Mouse (Mus musculus): ENCODE data around the gene Ctnnbip1. TPM values are rescaled to one million over a fixed set of nuclear protein-coding genes. Genes with fewer than 3 reads are reported as not detected.

The Ctnnbip1 gene
- polyA plus RNA-seq, 1 experiment from 2014 or later: 58.9 TPM

DNA sequence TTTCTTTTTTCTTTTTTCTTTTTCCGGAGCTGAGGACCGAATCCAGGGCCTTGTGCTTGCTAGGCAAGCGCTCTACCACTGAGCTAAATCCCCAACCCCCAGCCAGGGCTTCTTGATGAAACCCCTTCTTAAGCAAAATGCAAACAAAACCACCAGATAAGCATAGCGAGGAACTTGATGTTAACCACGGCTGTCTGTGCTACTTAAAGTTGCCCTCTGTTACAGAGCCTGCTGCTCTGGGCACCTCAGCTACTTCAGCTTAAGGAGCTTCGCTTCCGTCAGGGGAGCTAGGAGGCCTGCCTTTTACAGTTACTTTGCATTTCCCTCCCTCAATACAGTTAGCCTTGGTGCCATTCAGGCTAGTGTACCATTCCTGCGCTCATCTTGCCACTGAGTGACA, 19.1 kb upstream of the Ctnnbip1 start:
- no peak overlapping the region for H3K27ac ChIP-seq

DNA sequence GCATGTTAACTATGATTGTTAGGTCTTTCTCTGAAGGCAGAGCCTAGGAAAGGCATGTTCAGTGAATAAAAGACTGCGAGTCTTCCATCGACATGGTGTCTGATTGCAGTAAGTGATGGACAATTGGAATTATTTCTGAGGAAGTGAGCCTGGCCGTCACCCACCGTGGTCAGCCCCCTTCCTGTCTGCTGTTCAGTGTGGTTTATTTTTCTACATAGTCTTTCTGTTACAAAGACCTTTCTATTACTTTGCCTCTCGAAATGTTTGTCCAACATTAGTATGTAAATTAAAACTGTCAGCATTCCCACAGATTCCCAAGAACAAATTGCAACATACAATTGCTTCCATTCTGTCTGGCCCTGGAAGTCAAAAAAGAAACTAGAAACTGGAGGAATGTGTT, 18.2 kb upstream of the Ctnnbip1 start:
- no peaks in the 10 kb centered on the region for H3K27me3 ChIP-seq
- H3K27ac ChIP-seq: no peak overlapping the region
- ATAC-seq (ENCODE audit: insufficient number of reproducible peaks, low FRiP score, low TSS enrichment, low read depth): no peak
- no peak overlapping the region for H3K4me2 ChIP-seq
- H3K4me1 ChIP-seq: peaks cover 3% of the 10 kb centered on the region
- H3K9me3 ChIP-seq: no peaks in the 10 kb centered on the region
- peaks cover 65% of the 10 kb centered on the region for H3K36me3 ChIP-seq
- WGBS: 89% methylated on average over 5 of the region's 5 CpGs
- H3K4me3 ChIP-seq: no peak overlapping the region
- no peak overlapping the region for H3K9ac ChIP-seq

More for the DNA sequence above, 19.1 kb upstream of the Ctnnbip1 start:
- no peak overlapping the region for H3K4me2 ChIP-seq
- no peak for ATAC-seq (ENCODE audit: insufficient number of reproducible peaks, low FRiP score, low TSS enrichment, low read depth)
- no peaks in the 10 kb centered on the region for H3K27me3 ChIP-seq
- no peak overlapping the region for H3K4me3 ChIP-seq
- no peaks in the 10 kb centered on the region for H3K9me3 ChIP-seq
- H3K9ac ChIP-seq: no peak overlapping the region
- no peaks in the 10 kb centered on the region; the same call in 1 of the 2 replicates for H3K4me1 ChIP-seq
- WGBS: 90% methylated on average over 8 of the region's 8 CpGs
- H3K36me3 ChIP-seq: peaks cover 74% of the 10 kb centered on the region

DNA sequence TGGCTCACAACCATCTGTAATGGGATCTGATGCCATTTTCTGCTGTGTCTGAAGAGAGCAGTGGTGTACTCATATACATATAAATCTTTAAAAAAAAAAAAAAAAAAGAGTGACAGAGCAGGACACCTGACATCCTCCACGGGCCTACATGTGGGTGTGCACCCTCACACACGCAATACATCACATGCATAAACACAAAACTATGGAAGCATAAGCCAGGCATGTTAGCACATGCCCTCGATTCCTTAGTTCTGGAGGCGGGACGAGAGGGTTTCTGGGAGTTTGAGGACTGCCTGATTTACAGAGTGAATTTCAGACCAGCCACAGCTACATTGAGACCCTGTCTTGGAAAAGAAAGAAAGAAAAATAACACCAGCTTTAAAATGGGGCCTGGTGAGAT, 13.7 kb upstream of the Ctnnbip1 start:
- H3K27me3 ChIP-seq: no peaks in the 10 kb centered on the region
- H3K36me3 ChIP-seq: peaks cover 34% of the 10 kb centered on the region
- peak overlapping the region; percentile 74 for H3K27ac ChIP-seq
- H3K9me3 ChIP-seq: no peaks in the 10 kb centered on the region
- no peak overlapping the region for H3K4me3 ChIP-seq
- no peak overlapping the region for H3K9ac ChIP-seq
- H3K4me2 ChIP-seq: no peak overlapping the region
- WGBS: 52% methylated on average over 5 of the region's 5 CpGs
- peaks cover 5% of the 10 kb centered on the region; the same call in 1 of the 2 replicates for H3K4me1 ChIP-seq
- no peak for ATAC-seq (ENCODE audit: insufficient number of reproducible peaks, low FRiP score, low TSS enrichment, low read depth)

DNA sequence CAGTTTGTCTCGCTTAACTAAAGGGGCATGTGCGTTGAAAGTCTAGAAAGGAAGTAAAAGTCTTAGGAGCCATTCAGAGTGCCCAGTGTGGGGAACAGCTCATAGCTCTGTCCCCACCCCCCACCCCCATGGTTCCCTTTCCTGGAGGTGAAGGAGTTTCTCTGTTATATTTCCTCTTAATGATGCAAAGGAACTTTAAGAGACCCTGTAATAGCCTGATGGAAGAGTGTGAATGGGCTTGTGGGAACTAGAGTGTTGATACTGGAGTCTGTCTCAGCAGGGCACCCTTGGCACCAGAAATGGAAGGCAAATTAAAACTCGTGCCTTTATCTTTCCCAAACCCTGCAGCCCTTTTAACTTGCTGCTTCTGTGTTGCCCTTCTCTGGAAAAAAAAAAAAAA, 13.2 kb upstream of the Ctnnbip1 start:
- H3K4me1 ChIP-seq: peaks cover 5% of the 10 kb centered on the region; the same call in 1 of the 2 replicates
- H3K36me3 ChIP-seq: peaks cover 30% of the 10 kb centered on the region
- H3K27me3 ChIP-seq: no peaks in the 10 kb centered on the region
- H3K4me2 ChIP-seq: no peak overlapping the region
- H3K9me3 ChIP-seq: no peaks in the 10 kb centered on the region
- no peak for ATAC-seq (ENCODE audit: insufficient number of reproducible peaks, low FRiP score, low TSS enrichment, low read depth)
- WGBS: 30% methylated on average over 3 of the region's 3 CpGs
- H3K9ac ChIP-seq: no peak overlapping the region
- no peak overlapping the region for H3K4me3 ChIP-seq
- H3K27ac ChIP-seq: peak overlapping the region; percentile 74

DNA sequence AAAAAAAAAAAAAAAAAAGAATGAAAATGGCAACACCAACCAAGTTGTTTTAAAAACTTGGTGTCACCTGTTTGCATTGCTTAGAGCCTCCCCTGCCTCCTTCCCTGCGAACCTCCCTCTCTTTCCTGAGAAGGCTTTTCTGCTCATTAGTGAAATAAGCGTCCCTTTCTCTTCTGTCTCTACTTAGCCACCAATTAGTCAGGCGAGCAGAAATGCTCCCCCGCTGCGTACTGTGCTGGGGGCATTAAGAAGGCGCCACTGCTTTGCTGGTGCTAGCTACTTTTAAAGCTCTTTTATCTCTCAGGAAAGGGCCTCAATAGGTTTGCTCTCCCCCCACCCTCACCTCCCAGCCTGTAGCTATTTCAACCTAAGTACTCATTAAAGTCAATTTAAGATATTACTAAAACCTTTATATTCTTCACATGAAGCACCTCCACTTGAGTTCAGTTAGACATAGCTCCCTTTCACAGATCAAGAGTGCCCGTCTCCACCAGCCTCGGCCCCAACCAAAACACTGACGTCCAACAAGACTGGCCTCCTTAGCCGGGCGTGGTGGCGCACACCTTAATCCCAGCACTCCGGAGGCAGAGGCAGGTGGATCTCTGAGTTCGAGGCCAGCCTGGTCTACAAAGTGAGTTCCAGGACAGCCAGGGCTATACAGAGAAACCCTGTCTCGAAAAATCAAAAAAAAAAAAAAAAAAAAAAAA, 12.6 kb upstream of the Ctnnbip1 start:
- Histone ChIP-seq H3K9ac (no peak overlapping the region), H3K36me3 (peaks cover 25% of the 10 kb centered on the region), H3K27ac (no peak overlapping the region), H3K4me2 (no peak overlapping the region), H3K27me3 (no peaks in the 10 kb centered on the region), H3K9me3 (no peaks in the 10 kb centered on the region), H3K4me1 (peaks cover 5% of the 10 kb centered on the region; the same call in 1 of the 2 replicates), H3K4me3 (no peak overlapping the region)
- no peak for ATAC-seq (ENCODE audit: insufficient number of reproducible peaks, low FRiP score, low TSS enrichment, low read depth)
- 43% methylated on average over 15 of the region's 15 CpGs for WGBS

DNA sequence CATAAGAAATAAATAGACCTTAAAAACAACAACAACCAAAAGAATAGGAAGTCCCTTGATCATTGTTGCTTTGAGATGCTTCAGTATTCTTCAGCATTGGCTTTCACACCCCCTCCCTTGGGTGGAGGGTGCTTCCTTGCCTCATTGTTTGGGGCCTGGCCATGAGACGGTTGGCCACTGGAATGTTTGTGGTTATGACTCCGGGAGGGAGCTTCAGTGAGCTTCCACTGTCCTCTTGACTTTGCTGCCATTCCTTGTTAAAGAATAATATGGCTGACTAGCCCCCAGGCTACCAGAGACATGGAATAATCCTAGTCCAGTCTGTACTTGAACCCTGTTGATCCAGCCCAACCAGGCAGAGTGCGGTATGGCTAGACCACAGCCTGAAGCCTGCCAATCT, 11.1 kb upstream of the Ctnnbip1 start:
- ATAC-seq (ENCODE audit: insufficient number of reproducible peaks, low FRiP score, low TSS enrichment, low read depth): no peak
- no peak overlapping the region for H3K9ac ChIP-seq
- H3K36me3 ChIP-seq: peaks cover 13% of the 10 kb centered on the region
- no peaks in the 10 kb centered on the region for H3K9me3 ChIP-seq
- H3K4me2 ChIP-seq: no peak overlapping the region
- H3K27ac ChIP-seq: no peak overlapping the region
- 67% methylated on average over 3 of the region's 3 CpGs for WGBS
- H3K4me1 ChIP-seq: peaks cover 5% of the 10 kb centered on the region; the same call in 1 of the 2 replicates
- H3K27me3 ChIP-seq: no peaks in the 10 kb centered on the region
- no peak overlapping the region for H3K4me3 ChIP-seq

DNA sequence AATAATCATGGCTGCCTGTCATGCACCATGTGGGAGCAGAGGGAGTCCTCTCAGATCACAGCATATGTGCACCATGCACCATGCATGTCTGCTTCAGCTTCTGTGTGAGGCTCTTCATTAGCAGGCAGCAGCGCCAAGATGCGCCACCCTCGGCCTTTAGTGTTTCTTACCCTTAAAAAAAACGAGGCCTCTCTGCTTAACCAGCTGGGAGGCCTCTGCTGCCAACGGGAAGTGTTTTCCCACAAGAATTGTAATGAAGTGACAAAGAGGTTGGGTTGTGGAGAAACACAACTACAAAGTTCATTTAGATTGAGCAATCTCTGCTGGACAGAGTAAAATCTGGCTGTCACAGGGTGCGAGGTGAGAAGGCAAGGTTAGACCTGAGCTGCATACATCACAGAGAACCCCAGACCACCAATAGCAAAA, 6.8 kb upstream of the Ctnnbip1 start:
- Histone ChIP-seq H3K4me3 (no peak overlapping the region), H3K4me2 (no peak overlapping the region), H3K27me3 (no peaks in the 10 kb centered on the region), H3K9ac (no peak overlapping the region), H3K4me1 (no peaks in the 10 kb centered on the region), H3K27ac (no peak overlapping the region), H3K9me3 (no peaks in the 10 kb centered on the region), H3K36me3 (no peaks in the 10 kb centered on the region)
- ATAC-seq (ENCODE audit: insufficient number of reproducible peaks, low FRiP score, low TSS enrichment, low read depth): no peak
- WGBS: 41% methylated on average over 6 of the region's 6 CpGs

DNA sequence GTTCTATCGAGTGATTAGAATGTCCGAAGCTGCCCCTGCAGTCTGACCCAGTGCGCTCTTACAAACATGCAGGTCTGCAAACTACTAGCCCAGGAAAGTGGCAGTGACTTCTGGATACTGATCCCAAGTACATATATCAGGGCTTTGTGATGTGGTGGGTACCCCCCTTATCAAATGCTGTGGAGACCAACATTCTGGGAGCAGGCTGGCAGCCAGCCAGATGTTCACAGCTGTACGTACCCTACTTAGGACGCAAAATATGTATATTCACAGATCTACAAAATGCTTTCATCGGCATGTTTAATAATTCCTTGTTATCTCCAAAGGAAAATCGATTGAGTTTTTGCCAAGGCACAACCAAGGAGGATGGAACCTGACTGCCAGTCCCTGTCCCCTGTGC, 6.0 kb upstream of the Ctnnbip1 start:
- no peaks in the 10 kb centered on the region for H3K9me3 ChIP-seq
- 74% methylated on average over 7 of the region's 7 CpGs for WGBS
- H3K4me1 ChIP-seq: no peaks in the 10 kb centered on the region
- no peak overlapping the region for H3K4me2 ChIP-seq
- H3K36me3 ChIP-seq: no peaks in the 10 kb centered on the region
- H3K9ac ChIP-seq: no peak overlapping the region
- no peak for ATAC-seq (ENCODE audit: insufficient number of reproducible peaks, low FRiP score, low TSS enrichment, low read depth)
- no peak overlapping the region for H3K4me3 ChIP-seq
- H3K27ac ChIP-seq: no peak overlapping the region; the same call in 1 of the 2 replicates
- no peaks in the 10 kb centered on the region for H3K27me3 ChIP-seq

DNA sequence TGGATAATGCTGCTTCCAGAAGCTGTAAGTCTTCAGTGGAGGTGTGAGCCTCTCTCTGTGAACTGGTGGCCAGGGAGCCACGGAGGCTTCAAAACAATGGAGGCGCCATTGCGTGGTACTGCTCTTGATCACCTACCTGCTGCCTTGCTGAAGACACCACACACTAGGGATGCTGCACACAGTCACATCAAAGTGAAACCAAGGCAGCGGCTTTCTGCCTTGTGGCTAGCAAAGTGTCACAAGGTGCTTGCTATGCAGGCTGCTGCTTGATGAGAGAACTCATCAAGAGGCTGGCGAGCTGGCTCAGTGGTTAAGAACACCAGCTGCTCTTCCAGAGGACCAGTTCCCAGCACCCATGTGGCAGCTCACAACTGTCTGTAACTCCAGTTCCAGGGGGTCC, 2.3 kb upstream of the Ctnnbip1 start:
- no peak overlapping the region for H3K4me3 ChIP-seq
- no peak overlapping the region for H3K9ac ChIP-seq
- H3K27me3 ChIP-seq: no peaks in the 10 kb centered on the region
- no peaks in the 10 kb centered on the region for H3K9me3 ChIP-seq
- H3K36me3 ChIP-seq: no peaks in the 10 kb centered on the region
- WGBS: 90% methylated on average over 5 of the region's 5 CpGs
- H3K27ac ChIP-seq: no peak overlapping the region
- H3K4me2 ChIP-seq: no peak overlapping the region
- peaks cover 12% of the 10 kb centered on the region; the same call in 1 of the 2 replicates for H3K4me1 ChIP-seq
- no peak for ATAC-seq (ENCODE audit: insufficient number of reproducible peaks, low FRiP score, low TSS enrichment, low read depth)

DNA sequence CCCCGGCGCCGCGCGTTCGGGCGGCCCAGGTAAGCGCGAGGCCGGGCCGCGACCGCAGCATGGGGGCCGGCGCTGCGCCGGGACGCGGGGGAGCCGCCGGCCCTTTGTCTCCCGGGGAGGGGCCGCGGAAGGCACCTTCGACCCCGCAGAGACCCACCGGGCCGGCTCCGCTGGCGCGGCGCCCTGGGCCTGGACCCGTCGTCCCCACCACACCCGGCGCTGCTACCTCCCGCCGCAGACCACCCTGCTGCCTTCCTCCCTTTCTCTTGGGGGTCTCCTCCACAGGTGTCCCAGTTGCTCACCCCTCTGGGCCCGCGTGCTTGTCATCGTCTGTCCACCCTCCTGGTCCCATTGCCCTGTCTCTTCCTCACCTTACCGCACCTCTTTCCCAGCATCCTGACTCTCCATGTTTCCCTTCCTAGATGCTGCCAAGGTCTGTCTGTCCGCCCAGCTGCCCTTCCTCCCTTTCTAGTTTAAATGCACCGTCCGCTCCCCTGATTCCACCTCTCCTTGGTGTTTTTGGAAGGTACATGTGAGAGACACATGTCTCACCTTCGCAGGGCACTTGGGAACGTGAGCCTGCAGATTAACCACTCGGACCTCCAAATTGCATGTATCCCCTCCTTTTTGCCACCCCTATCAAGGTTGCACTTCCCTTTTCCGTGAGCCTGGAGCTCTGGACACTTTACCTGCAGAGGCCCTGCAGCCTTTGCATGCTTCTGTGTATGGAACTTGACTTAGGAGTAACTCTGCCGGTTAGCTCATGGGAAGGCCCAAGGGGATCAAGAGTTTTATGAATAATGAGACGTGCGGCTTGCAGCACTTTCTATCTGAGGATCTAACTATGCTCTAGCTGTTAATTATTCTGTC, 550 bp downstream of the Ctnnbip1 start:
- H3K27ac ChIP-seq: peak overlapping the region; percentile 82
- peak; percentile 9; the same call in 1 of the 2 replicates for ATAC-seq (ENCODE audit: insufficient number of reproducible peaks, low FRiP score, low TSS enrichment, low read depth)
- 1% methylated on average over 52 of the region's 52 CpGs for WGBS

DNA sequence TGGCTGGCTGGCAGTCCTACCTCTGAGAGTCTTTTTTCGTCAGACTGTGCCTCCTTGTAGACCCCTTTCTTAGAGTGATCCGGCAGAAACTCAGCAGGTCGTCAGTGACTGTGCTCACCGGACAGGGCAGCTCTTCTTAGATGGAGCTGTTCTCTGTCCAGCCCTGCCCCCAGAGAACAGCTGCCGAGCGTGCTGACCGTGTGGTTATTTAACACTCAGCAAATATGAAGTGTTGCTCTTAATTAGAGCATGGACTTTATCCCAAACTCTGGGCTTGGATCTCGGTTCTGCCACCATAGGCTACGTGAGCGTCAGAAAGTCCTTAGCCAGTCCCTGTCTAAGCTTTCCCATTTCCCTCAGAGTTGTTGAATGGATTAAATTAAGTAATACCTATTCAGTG, 3.2 kb downstream of the Ctnnbip1 start:
- no peaks in the 10 kb centered on the region for H3K9me3 ChIP-seq
- no peak overlapping the region for H3K27ac ChIP-seq
- H3K36me3 ChIP-seq: 0 out of 2 replicates have a peak, but pooled peaks cover 2% of the 10 kb centered on the region
- no peak overlapping the region for H3K4me3 ChIP-seq
- no peak overlapping the region for H3K4me2 ChIP-seq
- no peaks in the 10 kb centered on the region for H3K27me3 ChIP-seq
- WGBS: 71% methylated on average over 10 of the region's 10 CpGs
- ATAC-seq (ENCODE audit: insufficient number of reproducible peaks, low FRiP score, low TSS enrichment, low read depth): no peak
- H3K9ac ChIP-seq: no peak overlapping the region
- H3K4me1 ChIP-seq: peaks cover 31% of the 10 kb centered on the region

More for the DNA sequence above, 550 bp downstream of the Ctnnbip1 start:
- Histone ChIP-seq H3K4me1 (peaks cover 19% of the 10 kb centered on the region), H3K4me2 (peak overlapping the region; percentile 88), H3K4me3 (peak overlapping the region; percentile 87), H3K9me3 (no peaks in the 10 kb centered on the region), H3K27me3 (no peaks in the 10 kb centered on the region), H3K36me3 (no peaks in the 10 kb centered on the region), H3K9ac (peak overlapping the region; percentile 95)

DNA sequence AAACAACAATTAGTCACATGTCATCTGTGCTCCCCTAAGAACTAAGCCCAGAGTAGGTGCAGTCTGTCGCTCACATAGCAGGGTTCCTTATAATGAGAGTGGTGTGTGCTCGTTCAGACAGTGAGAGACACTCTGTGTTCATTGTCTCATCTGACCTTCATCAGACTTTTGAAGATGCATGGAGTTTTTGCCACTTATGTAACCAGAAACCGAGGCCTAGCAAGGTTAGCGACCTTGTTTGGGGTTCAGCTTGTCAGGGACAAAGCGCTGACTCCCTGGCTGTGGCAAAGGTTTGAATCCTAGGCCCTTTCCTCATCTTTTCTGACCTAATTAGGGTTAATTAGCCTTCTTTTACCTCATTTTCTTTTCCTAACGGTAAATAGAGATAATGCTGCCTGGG, 5.9 kb downstream of the Ctnnbip1 start:
- no peak overlapping the region for H3K9ac ChIP-seq
- WGBS: 78% methylated on average over 6 of the region's 6 CpGs
- no peaks in the 10 kb centered on the region for H3K9me3 ChIP-seq
- H3K27ac ChIP-seq: no peak overlapping the region
- peaks cover 39% of the 10 kb centered on the region for H3K4me1 ChIP-seq
- 0 out of 2 replicates have a peak, but pooled peaks cover 2% of the 10 kb centered on the region for H3K36me3 ChIP-seq
- H3K4me2 ChIP-seq: no peak overlapping the region
- ATAC-seq (ENCODE audit: insufficient number of reproducible peaks, low FRiP score, low TSS enrichment, low read depth): no peak
- H3K27me3 ChIP-seq: no peaks in the 10 kb centered on the region
- H3K4me3 ChIP-seq: no peak overlapping the region

Data from limb, embryonic 15.5 days (tissue).